Mouse (Mus musculus): ENCODE data around the gene Srrm1. TPM values are rescaled to one million over a fixed set of nuclear protein-coding genes. Genes with fewer than 3 reads are reported as not detected.

Gene Srrm1
- 100 to 1,000 TPM; 133 to 134 TPM for total RNA-seq (2021)

DNA sequence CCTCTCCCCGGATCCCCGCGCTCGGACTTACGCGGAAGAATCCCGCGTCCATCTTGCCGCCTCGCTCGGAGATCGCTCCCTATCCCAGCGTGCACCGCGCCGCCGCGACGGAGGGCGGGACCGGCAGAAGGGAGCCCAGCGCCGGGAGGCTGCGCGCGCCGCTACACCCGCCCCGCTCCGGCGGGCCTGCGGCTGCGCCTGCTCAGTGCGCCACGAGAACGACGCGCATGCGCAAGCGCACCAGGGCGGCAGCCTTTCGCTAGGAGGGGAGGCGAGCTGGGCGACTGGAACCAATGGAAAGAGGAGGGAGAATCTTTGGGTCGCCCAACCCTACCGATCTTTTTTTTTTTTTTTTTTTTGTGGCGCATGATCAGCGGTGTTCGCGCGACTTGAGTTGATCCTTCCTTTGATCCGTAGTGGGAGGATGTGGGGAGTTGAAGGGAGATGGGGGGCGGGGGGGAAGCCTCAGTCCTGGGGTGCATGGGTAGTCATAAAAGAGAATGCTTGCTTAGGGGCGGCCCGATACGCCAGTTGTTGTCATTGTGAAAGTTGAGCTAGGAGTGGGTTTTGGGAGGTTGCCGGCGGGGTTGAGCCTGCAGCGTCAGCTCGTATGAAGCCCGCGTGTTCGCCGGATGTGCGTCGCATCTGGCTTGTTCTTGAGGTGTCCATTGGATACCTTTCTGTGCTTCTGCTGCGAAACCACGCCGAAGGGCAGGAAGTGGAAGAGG, at the start of gene Srrm1:
Srrm1 (minus strand) TSS at position 256 of the 728 bp plus-strand sequence.
- intact Hi-C loops (cut with DNase I) = no loop called here
- peak; percentile 97 to 99 for DNase-seq (ENCODE audit: extremely low spot score in 1 of 2, low spot score in 2 of 2)

DNA sequence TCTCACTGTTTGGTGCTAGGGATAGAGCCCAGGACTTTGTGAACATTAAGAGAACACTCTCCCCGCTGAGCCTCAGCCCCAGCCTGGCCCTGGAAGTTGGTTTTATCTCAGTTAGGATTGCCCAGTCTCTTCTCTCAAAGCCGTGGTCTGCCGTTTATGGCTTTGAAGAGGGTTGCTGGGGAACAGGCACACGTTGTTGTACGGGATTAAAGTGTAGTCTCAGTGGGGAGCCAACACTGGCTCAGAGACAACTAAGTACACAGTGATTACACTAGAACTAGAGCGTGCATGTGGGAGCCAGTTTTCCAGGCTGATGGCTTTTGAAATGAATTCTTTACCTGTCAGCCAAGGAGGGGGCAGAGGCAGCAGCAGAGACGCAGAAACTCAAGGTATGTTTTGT, 48.8 kb upstream of the Srrm1 start:
- intact Hi-C loops (cut with DNase I) = no loop called here

DNA sequence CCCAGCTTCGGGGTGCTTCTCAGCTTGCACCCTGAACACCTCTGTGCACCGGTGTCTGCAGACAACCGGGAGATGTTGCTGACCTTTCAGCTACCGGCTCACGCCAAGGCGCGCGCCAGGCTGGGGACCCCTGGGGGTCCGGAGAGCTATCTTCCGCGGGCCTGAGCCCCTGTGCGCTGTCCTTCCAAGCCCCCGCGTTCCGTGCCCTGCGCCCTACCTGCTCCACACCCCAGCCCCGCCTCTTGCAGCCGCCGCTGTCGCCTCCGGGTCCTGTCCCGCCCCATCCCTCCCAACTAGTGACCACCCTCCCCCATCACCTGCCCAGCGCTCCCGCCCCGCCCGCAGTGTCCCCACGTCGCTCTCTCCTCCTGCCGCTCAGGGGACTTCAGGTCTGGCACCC, 44.9 kb upstream of the Srrm1 start, which contains the start of gene Ncmap:
Ncmap (minus strand) TSS at position 237 of the 400 bp plus-strand sequence.
- intact Hi-C loops (cut with DNase I) = no loop called here
- DNase-seq (ENCODE audit: extremely low spot score in 1 of 2, low spot score in 2 of 2) = no peak

More for the DNA sequence above, 48.8 kb upstream of the Srrm1 start:
- no peak for DNase-seq (ENCODE audit: extremely low spot score in 1 of 2, low spot score in 2 of 2)

DNA sequence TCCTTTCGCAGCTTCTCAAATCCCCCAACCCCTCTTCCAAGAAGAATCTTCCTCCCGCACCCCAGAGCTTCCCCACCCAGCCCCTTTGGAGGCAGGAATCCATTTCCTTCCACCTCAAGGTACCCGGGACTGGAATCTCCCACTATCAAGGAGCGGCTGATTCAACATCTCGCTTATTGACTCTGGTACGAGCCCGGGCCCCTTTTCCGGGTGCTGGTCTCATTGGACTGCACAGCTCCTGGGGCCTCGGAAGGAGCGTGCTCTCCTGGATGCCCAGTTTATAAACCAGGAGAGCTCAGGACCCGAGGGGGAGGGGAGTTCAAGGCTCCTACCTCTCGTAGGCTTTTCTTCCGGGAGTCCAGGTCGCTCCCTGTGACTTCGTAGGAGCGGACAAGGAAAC, 44.4 kb upstream of the Srrm1 start:
- DNase-seq (ENCODE audit: extremely low spot score in 1 of 2, low spot score in 2 of 2) = no peak
- intact Hi-C loops (cut with DNase I) = no loop called here

DNA sequence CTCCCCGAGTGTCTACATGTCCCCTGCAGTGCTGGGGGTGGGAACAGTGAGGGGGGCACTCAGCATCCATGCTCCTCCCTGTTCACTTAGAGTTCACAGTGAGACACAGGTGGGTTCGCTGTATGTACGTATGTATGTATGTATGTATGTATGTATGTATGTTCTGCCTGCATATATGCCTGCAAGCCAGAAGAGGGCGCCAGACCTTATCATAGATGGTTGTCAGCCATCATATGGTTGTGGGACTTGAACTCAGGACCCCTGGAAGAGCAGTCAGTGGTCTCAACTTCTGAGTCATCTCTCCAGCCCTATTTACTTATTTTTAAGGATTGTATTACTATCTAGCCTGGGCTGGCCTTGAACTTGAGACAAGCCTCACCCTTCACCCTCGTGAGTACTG, 43.2 kb upstream of the Srrm1 start:
- intact Hi-C loops (cut with DNase I) = no loop called here
- DNase-seq (ENCODE audit: extremely low spot score in 1 of 2, low spot score in 2 of 2) = no peak

DNA sequence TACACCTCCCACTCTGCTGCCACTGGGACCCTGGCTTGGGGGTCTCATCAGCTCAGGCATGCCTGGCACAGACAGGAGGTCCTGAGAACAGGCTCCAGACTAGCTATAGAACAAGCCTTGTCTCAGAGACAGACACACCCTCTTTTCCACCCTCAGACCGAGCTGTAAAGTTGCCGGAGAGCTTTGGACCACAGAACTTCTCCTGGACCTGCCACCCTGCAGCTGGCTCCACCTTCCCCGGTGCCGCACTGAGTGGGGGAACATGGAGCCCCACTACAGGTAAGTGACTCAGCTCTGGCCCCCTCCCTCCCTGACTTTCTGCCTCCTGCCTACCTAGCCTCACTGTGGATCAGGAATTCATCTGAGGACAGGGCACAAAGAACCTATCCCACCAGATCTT, 42.3 kb upstream of the Srrm1 start:
- no peak for DNase-seq (ENCODE audit: extremely low spot score in 1 of 2, low spot score in 2 of 2)
- intact Hi-C loops (cut with DNase I) = no loop called here

DNA sequence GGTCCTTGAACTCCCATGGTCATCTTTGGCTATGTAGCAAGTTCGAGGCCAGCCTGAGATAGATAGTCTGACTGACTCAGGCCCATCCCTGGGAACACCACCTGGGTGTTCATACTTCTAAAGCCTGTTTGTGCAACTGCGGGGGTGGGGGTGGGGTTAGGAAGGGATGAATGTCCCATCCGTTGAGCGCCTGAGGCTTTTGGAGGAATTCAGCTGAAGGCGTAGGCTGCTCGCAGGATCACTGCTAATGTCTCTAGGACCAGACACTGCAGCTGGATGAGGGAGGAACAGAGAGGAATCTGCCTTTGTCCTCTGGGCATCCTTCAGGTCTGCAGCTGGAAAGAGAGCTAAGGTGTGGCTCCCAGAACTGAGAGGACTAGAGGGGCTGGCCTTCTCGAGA, 41.5 kb upstream of the Srrm1 start:
- intact Hi-C loops (cut with DNase I) = no loop called here

DNA sequence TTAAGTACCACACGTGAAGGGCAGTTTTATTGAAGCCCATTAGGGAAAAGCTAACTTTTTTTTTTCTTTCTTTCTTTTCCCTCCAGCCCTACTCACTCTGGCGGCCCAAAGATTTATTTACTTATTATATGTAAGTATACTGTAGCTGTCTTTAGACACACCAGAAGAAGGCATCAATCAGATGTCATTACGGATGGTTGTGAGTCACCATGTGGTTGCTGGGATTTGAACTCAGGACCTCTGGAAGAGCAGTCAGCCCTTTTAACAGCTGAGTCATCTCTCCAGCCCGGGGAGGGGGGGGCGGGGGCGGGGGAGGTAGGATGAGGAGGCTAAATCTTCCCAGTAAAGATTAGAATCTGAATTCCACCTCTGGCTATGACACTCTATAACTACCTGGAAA, 40.3 kb upstream of the Srrm1 start:
- intact Hi-C loops (cut with DNase I) = no loop called here
- no peak for DNase-seq (ENCODE audit: extremely low spot score in 1 of 2, low spot score in 2 of 2)

More for the DNA sequence above, 41.5 kb upstream of the Srrm1 start:
- DNase-seq (ENCODE audit: extremely low spot score in 1 of 2, low spot score in 2 of 2) = no peak

DNA sequence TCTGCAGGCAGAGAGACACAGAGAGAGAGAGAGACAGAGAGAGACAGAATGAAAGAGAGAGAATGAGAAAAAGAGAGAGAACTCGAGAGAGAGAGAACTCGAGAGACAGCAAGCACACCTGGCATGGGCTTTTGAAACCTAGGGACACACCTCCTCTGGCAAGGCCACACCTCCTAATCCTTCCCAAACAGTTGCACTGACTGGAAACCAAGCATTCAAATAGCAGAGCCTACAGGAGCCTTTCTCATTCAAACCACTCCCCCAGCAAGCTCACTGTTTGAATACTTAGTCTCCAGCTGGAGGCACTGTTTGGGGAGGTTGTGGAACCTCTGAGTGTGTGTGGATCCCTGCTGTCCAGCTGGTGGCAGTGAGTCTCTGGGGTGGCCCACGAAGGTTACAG, 39.7 kb upstream of the Srrm1 start:
- intact Hi-C loops (cut with DNase I) = no loop called here

DNA sequence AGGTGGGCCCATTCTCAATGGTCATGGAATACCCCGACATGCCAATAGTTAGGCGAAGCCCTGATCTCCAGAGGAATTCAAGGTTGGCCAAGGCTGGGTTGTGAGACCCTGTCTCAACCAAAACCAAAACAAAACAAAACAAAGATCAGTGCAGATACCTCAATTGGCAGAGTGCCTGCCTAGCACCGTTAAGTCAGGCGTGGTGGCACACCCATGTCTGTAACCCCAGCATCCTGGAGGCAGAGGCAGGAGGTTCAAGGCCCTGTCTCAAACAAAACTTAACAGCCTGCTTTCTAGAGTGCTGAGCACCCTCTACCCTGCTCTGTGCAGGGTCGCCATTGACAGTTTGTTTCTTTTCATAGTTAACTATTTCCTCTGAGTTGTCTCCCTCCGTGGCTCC, 37.9 kb upstream of the Srrm1 start:
- DNase-seq (ENCODE audit: extremely low spot score in 1 of 2, low spot score in 2 of 2) = no peak
- intact Hi-C loops (cut with DNase I) = no loop called here

More for the DNA sequence above, 39.7 kb upstream of the Srrm1 start:
- DNase-seq (ENCODE audit: extremely low spot score in 1 of 2, low spot score in 2 of 2) = no peak

DNA sequence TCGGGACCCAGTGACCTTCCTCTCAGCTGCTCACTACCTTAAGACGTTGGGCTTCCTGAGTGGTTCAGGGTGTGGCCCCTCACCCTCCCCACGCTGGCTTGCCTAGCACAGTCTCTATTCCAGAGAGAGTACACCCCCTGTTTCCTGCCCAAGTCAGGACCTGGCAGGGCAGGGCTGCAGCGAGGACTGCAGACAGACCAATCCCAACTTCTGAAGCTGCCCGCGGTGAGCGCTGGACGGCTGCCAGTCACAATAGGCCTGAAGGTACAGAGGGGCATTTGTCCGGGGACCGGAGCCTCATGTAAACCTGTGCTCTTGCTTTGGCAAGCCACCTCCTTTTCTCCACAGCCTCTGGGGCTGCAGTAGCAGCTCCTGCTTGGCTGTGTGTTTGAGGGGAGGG, 32.5 kb upstream of the Srrm1 start:
- DNase-seq (ENCODE audit: extremely low spot score in 1 of 2, low spot score in 2 of 2) = peak in 1 of 2 experiments; percentile 51
- intact Hi-C loops (cut with DNase I) = loop anchor here (10.0 kb wide), 1 partner anchor 279 kb away; no protein-coding TSS in a partner anchor

DNA sequence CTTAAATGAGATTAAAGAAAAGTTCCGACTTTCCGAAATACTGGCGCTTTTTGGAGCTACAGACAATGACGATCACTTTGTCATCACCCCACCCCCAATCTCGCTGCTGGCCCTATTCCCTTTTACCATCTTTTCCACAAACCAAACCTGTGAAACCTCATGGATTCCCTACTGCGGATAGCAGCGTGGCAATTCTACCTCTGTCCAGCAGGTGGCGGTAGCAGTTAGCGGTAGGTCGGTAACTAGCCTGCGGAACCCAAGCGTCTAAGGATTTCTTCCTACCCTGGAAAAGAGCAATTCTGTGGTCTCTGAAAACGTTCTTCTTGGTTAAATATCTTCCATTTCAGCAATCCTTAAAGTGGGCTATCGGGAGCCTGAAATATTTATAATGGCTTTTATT, 29.2 kb upstream of the Srrm1 start:
- intact Hi-C loops (cut with DNase I) = loop anchor here (2.0 to 10.0 kb wide), 2 partner anchors 28 to 282 kb away; no protein-coding TSS in a partner anchor
- peak; percentile 65 to 72 for DNase-seq (ENCODE audit: extremely low spot score in 1 of 2, low spot score in 2 of 2)

DNA sequence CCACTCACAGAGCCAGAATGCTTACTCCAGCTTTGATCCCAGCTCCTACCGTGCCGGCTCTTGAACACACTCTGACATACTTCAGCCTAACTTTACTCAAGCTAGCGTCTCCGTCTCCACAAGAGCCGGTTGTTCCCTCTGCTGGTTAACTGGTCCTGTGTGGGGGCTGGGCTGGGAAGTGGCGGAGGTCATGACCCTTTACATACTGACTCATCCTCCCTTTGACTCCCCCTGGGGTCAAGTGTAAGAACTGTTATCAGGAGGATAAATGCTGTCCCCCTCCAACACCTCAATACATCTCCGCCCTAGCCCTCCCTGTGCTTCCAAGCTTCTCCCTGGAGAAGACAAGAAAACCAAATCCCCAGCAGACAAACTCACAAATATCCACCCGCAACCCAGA, 28.2 kb upstream of the Srrm1 start:
- DNase-seq (ENCODE audit: extremely low spot score in 1 of 2, low spot score in 2 of 2) = no peak
- intact Hi-C loops (cut with DNase I) = loop anchor here (10.0 kb wide), 1 partner anchor 283 kb away; no protein-coding TSS in a partner anchor

DNA sequence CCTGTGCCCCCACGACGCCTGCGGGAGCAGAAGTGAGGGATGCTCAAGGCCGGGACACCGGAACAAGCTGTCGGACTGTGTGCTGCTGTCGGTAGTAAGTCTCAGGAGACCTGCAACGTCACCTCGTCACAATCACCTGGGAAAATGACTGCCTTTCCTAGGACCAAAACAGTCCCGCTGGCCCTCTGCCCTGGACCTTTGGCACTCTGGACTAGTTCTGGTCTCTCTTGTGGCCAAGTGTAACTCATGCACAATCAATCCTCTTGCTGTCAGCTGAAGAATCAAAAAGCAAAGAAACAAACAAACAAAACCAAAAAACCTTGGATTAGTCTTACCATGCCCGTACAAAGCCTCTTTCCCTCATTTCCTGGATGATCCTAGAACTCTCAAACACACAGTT, 24.1 kb upstream of the Srrm1 start:
- intact Hi-C loops (cut with DNase I) = no loop called here
- no peak for DNase-seq (ENCODE audit: extremely low spot score in 1 of 2, low spot score in 2 of 2)

DNA sequence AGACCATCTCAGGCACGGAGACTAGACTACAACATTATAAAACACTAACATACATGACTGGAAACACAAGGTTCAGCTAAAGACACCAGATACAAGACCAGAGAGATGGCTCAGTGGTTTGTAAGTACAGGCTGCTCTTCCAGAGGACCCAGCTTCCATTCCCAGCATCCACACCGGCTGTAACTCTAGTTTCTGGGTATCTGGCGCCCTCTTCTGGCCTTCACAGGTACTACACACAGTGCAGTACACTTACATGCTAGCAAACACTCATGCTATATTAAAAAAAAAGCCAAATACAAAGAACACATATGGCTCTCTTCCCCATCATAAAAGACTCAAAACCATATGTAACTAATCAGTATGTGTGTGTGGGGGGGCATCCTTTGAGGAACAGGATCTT, 22.3 kb upstream of the Srrm1 start:
- intact Hi-C loops (cut with DNase I) = no loop called here
- DNase-seq (ENCODE audit: extremely low spot score in 1 of 2, low spot score in 2 of 2) = no peak

DNA sequence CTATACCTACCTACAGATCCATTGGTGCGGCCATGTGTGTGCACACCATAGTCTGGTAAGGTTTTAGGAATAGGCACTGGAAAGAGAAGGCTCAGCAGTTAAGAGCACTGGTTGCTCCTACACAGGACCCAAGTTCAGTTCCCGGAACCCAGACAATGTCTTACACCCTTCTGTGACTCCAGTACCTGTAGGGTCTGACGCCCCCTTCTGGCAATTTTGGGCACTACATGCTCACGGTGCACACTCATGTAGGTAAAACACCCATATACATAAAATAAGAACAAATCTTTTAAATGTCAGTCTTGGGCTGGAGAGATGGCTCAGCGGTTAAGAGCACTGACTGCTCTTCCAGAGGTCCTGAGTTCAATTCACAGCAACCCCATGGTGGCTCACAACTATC, 20.2 kb upstream of the Srrm1 start:
- intact Hi-C loops (cut with DNase I) = no loop called here

DNA sequence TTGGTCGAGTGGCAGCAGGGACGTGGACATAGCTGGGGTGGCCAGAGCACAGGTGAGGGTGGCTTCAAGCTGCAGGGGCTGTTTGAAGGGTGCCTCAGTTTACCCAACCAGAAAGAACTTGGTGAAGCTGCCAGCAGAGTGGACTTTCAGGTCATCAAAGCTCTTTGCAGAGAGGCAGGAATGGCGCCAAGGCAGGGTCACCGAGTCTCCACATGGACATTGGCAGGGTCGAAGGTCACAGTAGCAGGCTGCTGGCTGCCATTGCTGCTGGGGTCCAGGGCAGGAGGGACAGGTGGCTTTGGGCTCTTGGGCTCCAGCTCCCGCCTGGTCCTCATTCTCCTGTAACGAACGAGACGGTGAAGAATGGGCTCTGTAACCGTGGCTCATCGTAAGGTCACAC, 17.3 kb upstream of the Srrm1 start:
- no peak for DNase-seq (ENCODE audit: extremely low spot score in 1 of 2, low spot score in 2 of 2)
- intact Hi-C loops (cut with DNase I) = no loop called here

More for the DNA sequence above, 20.2 kb upstream of the Srrm1 start:
- DNase-seq (ENCODE audit: extremely low spot score in 1 of 2, low spot score in 2 of 2) = no peak

DNA sequence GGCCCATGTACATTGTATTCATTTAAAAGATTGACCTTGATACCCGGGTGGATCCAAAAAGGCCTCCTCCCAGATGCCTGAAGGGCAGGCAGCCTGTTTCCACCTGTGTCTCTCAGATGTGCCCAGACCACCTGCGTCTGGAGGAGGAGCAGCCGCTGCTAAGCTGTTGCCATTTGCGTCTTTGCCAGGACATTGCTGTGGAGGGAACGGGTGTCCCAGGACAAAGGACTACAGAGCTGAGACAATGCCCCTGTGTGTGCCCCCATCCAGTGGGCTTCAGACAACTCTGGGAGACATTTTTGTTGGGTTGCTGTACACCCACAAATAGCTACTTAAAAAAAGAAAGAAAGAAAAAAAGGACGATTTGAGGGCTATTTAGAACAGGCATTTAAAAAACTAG, 9.7 kb upstream of the Srrm1 start:
- DNase-seq (ENCODE audit: extremely low spot score in 1 of 2, low spot score in 2 of 2) = peak in 1 of 2 experiments; percentile 39
- intact Hi-C loops (cut with DNase I) = no loop called here

DNA sequence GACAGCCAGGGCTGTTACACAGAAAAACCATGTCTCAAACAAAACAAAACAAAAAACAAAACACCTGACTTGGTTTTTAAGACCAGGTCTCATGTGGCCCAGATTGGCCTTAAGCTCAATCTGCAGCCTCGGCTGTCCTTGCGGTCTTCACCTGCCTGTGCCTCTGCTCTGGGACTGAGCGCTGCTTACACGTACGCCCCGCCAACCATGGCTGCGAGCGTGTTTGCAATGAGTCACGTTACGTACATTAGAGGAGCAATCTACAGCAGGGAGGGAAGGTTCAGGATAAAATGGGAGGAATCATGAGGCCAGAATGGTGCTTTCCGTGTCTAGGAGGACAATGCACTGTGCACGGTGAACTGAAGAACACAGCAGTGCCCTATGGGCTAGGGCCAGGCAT, 8.6 kb upstream of the Srrm1 start:
- intact Hi-C loops (cut with DNase I) = no loop called here
- no peak for DNase-seq (ENCODE audit: extremely low spot score in 1 of 2, low spot score in 2 of 2)

DNA sequence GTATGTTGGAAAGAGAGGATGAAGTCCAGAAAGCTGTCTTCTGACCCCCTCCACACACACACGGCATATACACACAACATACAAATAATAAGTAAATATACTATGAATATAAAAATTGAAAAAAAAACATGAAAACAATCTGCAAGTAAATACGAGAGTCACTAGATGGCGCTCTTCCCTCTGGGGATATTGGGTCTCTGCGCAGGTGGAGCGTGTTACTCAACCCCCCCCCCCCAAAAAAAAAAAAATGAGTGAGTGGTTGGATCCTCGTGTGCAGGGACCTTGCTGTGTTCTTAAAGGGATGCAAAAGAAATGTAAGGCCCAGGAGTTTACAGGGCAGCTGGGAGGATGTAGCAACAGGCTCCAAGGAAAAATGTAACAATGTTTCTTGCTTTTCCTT, 5.6 kb upstream of the Srrm1 start:
- intact Hi-C loops (cut with DNase I) = loop anchor here (2.0 kb wide), 1 partner anchor 52 kb away; no protein-coding TSS in a partner anchor
- DNase-seq (ENCODE audit: extremely low spot score in 1 of 2, low spot score in 2 of 2) = no peak
